Mouse (Mus musculus) erythroblast, embryonic 14.5 days (primary cell): ENCODE data around the gene Gm3468.
"Not testable (repeated sequence)": the region's sequence is repeated elsewhere in the genome, so short reads cannot be mapped to it uniquely, and the experiment has no call there.

Source experiments
- GATA1 ChIP-seq: IDR thresholded peaks from 2 replicates; pipeline ENCODE4 v1.6.1; 2012; ENCODE audit warnings: low read length, inconsistent platforms, mixed read lengths
- TAL1 ChIP-seq: IDR thresholded peaks from 3 replicates; pipeline ENCODE4 v1.6.1; 2012; ENCODE audit warnings: low read length, inconsistent platforms, mixed read lengths

DNA sequence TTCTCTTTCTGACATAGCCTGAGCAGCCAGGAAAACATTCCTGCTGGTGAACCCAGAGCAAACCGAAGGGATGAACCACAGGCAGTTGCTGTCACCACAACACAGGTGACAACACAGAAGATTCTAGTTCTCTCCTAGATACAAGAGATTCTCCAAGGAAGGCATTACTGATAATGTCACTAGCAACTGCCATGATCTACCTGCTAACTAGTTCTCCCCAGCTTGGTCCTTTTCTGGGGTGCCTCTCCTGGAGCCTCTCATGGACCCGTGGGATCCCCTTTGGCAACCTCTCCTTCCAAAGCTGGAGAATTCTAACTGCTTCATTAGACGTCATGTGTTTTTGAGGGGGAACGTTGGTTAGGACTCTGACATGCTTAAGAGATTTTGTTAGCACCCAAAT lies 50.3 kb downstream of the Gm3468 start, which contains the start of gene Gm6337:
- not testable (repeated sequence) for TF ChIP-seq TAL1, GATA1
